Mouse (Mus musculus) right cerebral cortex, postnatal 25 days (tissue): ENCODE measurements around the gene Ino80.

Experiments used
- DNase-seq: peaks from one replicate; pipeline ENCODE4 v3.0.0; 2022

Gene Ino80

GRCm38 (mm10) chr2:119436988-119437387, 40.5 kb downstream of the Ino80 start:
- DNase-seq, result no peak

GRCm38 (mm10) chr2:119436467-119436866, 41.0 kb downstream of the Ino80 start:
- no peak for DNase-seq

- DNase-seq, result peak; percentile 8
Observed at GRCm38 (mm10) chr2:119413819-119414218, 63.7 kb downstream of the Ino80 start.

GRCm38 (mm10) chr2:119411674-119412073, 65.8 kb downstream of the Ino80 start:
- no peak for DNase-seq

GRCm38 (mm10) chr2:119411016-119411415, 66.5 kb downstream of the Ino80 start:
- no peak for DNase-seq

- DNase-seq, result no peak
Observed at GRCm38 (mm10) chr2:119408733-119409132, 68.8 kb downstream of the Ino80 start.

GRCm38 (mm10) chr2:119408278-119408677, 69.2 kb downstream of the Ino80 start:
- DNase-seq, result no peak

GRCm38 (mm10) chr2:119399313-119399712, 78.2 kb downstream of the Ino80 start:
- DNase-seq, result no peak

- no peak for DNase-seq
Observed at GRCm38 (mm10) chr2:119398665-119399064, 78.8 kb downstream of the Ino80 start.

GRCm38 (mm10) chr2:119398252-119398651, 79.2 kb downstream of the Ino80 start:
- DNase-seq, result no peak

- no peak for DNase-seq
Observed at GRCm38 (mm10) chr2:119389992-119390391, 87.5 kb downstream of the Ino80 start.

- DNase-seq, result no peak
Observed at GRCm38 (mm10) chr2:119388266-119388665, 89.2 kb downstream of the Ino80 start.

GRCm38 (mm10) chr2:119379455-119379854, 98.0 kb downstream of the Ino80 start:
- no peak for DNase-seq

- no peak for DNase-seq
Observed at GRCm38 (mm10) chr2:119377826-119378225, 99.7 kb downstream of the Ino80 start.

- no peak for DNase-seq
Observed at GRCm38 (mm10) chr2:119377286-119377685, 100.2 kb downstream of the Ino80 start.

- DNase-seq, result no peak
Observed at GRCm38 (mm10) chr2:119370116-119370515, 107.4 kb downstream of the Ino80 start.

GRCm38 (mm10) chr2:119367346-119367745, 110.1 kb downstream of the Ino80 start:
- DNase-seq, result no peak

- DNase-seq, result no peak
Observed at GRCm38 (mm10) chr2:119364969-119365368, 112.5 kb downstream of the Ino80 start.

- no peak for DNase-seq
Observed at GRCm38 (mm10) chr2:119359721-119360291, 117.7 kb downstream of the Ino80 start.

- no peak for DNase-seq
Observed at GRCm38 (mm10) chr2:119358249-119358648, 119.2 kb downstream of the Ino80 start.

GRCm38 (mm10) chr2:119356805-119357204, 120.7 kb downstream of the Ino80 start:
- DNase-seq, result no peak

GRCm38 (mm10) chr2:119356310-119356709, 121.2 kb downstream of the Ino80 start:
- DNase-seq, result no peak

- DNase-seq, result no peak
Observed at GRCm38 (mm10) chr2:119355651-119356050, 121.8 kb downstream of the Ino80 start.

- no peak for DNase-seq
Observed at GRCm38 (mm10) chr2:119355089-119355488, 122.4 kb downstream of the Ino80 start.

- DNase-seq, result no peak
Observed at GRCm38 (mm10) chr2:119353707-119354106, 123.8 kb downstream of the Ino80 start.
